In the genomic region with DNA sequence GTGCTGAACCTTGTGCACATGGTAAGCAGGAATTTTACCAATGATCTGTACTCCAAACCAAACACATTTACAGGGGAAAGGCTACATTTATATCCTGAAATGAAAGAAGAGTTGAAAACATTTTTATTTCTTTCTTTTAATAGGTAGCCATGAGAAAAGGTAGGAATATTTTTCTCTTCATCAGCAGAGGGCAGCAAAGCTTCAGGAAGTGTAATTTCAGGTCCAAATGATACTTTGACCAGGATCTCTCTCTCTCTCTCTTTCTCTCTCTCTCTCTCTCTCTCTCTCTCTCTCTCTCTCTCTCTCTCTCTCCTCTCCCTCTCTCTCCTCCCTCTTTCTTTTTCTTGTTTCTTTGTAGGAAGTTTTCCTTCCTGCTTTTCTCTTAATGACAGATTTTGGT, we compare ENCODE assay signal across 10 mouse cellular contexts.
DNase-seq lines count a peak whose midpoint lies in the region; ATAC-seq and TF ChIP-seq lines count a peak whose summit lies in the region.
"Had no signal": no experiment of that assay in that cellular context is flagged by ENCODE, and none has a peak within 500 bp of the region (broad histone marks: within the 10 kb centered on the region; RNA-seq: fewer than 3 reads in every experiment).

No protein-coding gene starts in this region.

- no peak overlapping the region for H3K4me2 ChIP-seq in liver, postnatal 0 days (ENCODE audit: low read depth, low read length)
- H3K4me2 ChIP-seq: forebrain, embryonic 15.5 days; limb, embryonic 15.5 days had no signal

- intact Hi-C loops in gastrocnemius, adult 2 months (cut with DNase I), result no loop called here

- H3K27ac ChIP-seq in gastrocnemius, adult 2 months, result no peak overlapping the region
- H3K27ac ChIP-seq in liver, postnatal 0 days (ENCODE audit: low read depth), result no peak overlapping the region
- H3K27ac ChIP-seq: forebrain, embryonic 15.5 days; limb, embryonic 15.5 days had no signal

- H3K27me3 ChIP-seq in liver, postnatal 0 days (ENCODE audit: insufficient read depth, low read length), result no peaks in the 10 kb centered on the region
- H3K27me3 ChIP-seq: forebrain, embryonic 15.5 days; limb, embryonic 15.5 days had no signal

- TF ChIP-seq CTCF in gastrocnemius, adult 2 months (IDR thresholded peaks at IDR 0.05), result peak; percentile 40
- TF ChIP-seq CTCF in liver, postnatal 0 days (IDR thresholded peaks at IDR 0.05; ENCODE audit: low read depth), result peak; percentile 49

- no peak for DNase-seq in gastrocnemius, adult 2 months
- no peak for DNase-seq in gastrocnemius, postnatal 25 days
- no peak for DNase-seq in liver, postnatal 0 days
- DNase-seq in liver, result no peak
- peak; percentile 67 for DNase-seq in brain, adult 2 months (ENCODE audit: low read depth, low spot score)
- peak; percentile 73 for DNase-seq in retina, embryonic 14.5 days (ENCODE audit: low spot score)
- DNase-seq in kidney, postnatal 25 days, result no peak
- DNase-seq in kidney, adult 18-20 months, result no peak

- no peak overlapping the region for H3K4me3 ChIP-seq in gastrocnemius, adult 2 months
- no peak overlapping the region for H3K4me3 ChIP-seq in liver, postnatal 0 days (ENCODE audit: low read depth, low read length)
- H3K4me3 ChIP-seq: forebrain, embryonic 15.5 days; limb, embryonic 15.5 days had no signal

- no peak overlapping the region for H3K9ac ChIP-seq in liver, postnatal 0 days (replicated peaks)
- H3K9ac ChIP-seq: forebrain, embryonic 15.5 days; limb, embryonic 15.5 days had no signal

- H3K9me3 ChIP-seq in liver, postnatal 0 days (ENCODE audit: low read length), result no peaks in the 10 kb centered on the region
- H3K9me3 ChIP-seq: forebrain, embryonic 15.5 days; limb, embryonic 15.5 days had no signal

- TF ChIP-seq EP300 in liver, postnatal 0 days (IDR thresholded peaks at IDR 0.05; ENCODE audit: low read depth), result no peak

- no peak for ATAC-seq in liver, postnatal 0 days
- ATAC-seq: forebrain, embryonic 15.5 days had no signal

- H3K36me3 ChIP-seq in liver, postnatal 0 days (replicated peaks; ENCODE audit: insufficient read depth, low read length), result no peaks in the 10 kb centered on the region
- H3K36me3 ChIP-seq: forebrain, embryonic 15.5 days; limb, embryonic 15.5 days had no signal

- H3K4me1 ChIP-seq in liver, postnatal 0 days (ENCODE audit: insufficient read depth), result no peaks in the 10 kb centered on the region
- H3K4me1 ChIP-seq: forebrain, embryonic 15.5 days; limb, embryonic 15.5 days had no signal

Comparison
In these comparisons a context has a peak if more than half of its experiments do, and no peak if none do; other contexts are left out.
1. DNase-seq: peak in brain, adult 2 months (single experiment) and retina, embryonic 14.5 days (single experiment); none in gastrocnemius, adult 2 months (single experiment), gastrocnemius, postnatal 25 days (single experiment), liver, postnatal 0 days (single experiment), liver (single experiment), kidney, postnatal 25 days (0 of 2) and kidney, adult 18-20 months (single experiment).